Mouse (Mus musculus): Measurements from ENCODE around the gene Prrc2c.
"Not testable (repeated sequence)": the region's sequence is repeated elsewhere in the genome, so short reads cannot be mapped to it uniquely, and the experiment has no call there.

Gene Prrc2c

DNA sequence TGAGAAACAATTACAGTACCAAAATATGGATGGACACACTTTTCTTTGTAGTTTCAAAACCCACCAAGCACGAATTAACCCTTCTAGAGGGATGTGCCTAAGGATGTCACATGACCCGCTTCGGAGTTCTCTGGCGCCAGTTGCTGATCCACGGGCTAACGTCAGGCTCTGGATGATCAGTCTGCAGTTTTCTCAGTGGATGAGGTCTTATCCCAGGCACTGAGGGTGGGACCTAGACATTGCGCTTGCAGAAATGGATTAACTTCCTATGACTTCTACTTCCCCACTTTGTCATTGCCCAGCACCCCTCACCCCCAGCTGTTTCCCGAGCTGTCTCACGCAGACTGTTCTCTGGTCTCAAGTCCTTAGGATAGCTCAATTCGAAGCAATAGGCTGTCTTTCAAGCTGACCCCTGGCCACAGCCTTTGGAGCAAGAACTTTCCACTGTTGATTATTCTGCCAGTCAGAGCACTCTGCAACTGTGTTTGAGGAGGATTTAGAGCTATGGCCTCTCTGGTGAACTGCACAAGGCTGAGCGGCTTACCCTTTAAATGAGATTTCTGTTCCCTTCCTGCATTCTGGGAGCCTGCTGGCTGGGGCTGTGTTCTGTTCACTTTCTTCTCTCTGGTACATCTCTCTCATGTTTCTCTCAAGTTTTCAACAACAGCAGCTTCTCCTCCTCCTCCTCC lies 74.7 kb downstream of the Prrc2c start:
- DNase-seq (ENCODE audit: low spot score): peak; percentile 75

DNA sequence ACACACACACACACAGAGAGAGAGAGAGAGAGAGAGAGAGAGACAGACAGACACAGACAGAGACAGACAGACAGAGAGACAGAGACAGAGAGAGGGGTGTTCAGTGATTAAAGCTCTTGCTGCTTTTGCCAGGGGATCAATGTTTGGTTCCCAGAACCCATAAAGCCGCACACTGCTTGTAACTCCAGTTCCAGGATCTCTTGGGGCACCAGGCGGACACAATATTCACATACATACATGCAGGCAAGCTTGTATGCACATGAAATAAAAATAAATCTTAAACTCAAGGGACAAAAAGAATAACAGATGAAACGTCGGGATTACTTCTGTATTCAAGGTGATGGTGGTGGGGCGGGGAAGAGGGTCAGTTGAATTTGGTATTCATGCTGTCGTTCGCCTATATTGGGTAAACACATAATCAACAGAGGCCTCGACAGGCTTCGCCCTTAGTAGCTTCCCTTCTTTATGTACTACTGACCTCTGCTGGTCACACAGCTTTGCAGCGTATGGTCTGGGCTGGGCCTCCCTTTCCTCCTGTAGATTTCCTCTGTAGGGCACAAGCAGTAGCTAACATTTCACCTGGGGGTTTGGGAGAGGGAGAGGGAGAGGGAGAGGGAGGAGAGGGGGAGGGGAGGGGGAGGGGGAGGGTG lies 75.4 kb downstream of the Prrc2c start:
- DNase-seq (ENCODE audit: low spot score): peak; percentile 91

DNA sequence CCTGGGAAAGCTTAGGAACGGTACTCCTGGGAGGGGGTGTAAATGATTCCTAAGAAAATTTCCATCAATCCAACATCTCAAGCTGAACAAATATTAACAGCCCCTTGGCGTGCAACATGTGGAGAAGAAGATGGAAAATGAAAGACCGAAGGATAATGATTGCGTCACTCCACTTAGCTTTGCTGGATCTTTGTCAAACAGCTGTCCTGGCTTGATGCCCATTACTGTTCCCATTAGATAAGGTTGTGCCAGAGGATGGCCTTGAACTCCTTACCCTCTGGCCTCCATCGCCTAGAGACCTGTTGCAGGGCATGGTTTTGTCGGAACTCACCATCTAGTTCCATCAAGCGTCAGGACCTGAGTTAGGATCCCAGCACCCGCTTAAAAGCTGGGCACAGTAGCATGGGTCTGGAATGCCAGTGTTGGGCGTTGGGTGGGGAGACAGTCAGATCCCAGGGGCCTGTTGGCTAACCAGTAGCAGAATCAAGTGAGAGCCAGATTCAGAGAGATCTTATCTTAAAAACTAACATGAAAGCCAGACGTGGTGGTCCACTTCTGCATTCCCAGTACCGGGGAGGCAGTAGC lies 80.0 kb downstream of the Prrc2c start:
- no peak for DNase-seq (ENCODE audit: low spot score)

DNA sequence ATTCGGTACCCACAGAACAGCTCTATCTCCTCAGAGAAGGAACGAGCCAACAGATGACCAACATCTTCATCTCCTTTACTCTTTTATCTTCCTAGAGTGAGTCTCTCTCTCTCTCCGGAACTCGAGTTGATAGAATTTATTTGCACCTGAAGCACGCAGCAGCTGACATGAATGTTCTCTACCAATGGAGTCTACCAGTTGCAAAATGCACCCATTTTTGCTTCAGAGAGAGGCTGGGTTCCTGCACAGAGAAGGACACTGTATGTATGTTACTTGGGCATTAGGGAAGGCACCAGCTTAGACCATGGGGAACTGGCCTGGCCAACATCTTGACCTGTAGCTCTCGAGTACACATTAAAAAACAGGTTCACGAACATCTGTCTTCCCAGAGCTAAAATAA lies 82.2 kb downstream of the Prrc2c start, which contains the start of gene Myocos:
Myocos (minus strand) TSS at position 101 of the 400 bp plus-strand sequence.
- no peak for DNase-seq (ENCODE audit: low spot score)

DNA sequence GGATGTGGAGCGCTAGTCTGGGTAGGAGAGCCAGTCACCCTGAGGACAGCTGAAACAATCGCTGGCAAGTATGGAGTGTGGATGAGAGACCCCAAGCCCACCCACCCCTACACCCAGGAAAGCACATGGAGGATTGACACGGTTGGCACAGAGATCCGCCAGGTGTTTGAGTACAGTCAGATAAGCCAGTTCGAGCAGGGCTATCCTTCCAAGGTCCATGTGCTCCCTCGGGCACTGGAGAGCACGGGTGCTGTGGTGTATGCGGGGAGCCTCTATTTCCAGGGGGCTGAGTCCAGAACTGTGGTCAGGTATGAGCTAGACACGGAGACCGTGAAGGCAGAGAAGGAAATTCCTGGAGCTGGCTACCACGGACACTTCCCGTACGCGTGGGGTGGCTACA lies 91.9 kb downstream of the Prrc2c start:
- DNase-seq (ENCODE audit: low spot score): no peak

DNA sequence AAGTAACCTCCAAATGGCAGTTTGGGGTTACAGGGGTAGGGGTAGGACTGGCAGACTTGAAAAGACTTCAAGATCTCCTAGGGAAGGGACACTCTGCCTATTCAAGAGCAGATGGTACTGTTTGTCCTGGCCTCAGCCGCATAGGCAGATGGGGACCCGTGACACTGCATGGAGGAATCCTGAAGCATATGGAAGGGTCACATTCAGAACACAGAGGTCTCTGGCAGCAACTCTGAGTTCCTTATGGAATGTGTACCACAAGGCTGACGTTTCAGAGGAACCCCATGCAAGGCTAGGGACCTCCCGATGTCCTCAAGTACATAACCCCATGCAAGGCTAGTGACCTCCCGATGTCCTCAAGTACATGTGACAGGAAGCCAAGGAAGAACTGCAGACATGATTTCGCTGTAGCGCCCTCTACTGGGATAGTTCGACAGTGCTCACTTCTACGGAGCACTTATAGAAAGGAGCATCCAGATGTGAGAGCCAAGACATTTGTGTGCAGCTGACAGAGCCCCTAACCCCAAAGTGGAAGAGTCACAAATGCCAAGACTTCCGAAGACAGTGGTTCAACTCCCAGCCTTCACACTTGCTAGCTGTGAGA lies 94.2 kb downstream of the Prrc2c start:
- DNase-seq (ENCODE audit: low spot score): no peak

DNA sequence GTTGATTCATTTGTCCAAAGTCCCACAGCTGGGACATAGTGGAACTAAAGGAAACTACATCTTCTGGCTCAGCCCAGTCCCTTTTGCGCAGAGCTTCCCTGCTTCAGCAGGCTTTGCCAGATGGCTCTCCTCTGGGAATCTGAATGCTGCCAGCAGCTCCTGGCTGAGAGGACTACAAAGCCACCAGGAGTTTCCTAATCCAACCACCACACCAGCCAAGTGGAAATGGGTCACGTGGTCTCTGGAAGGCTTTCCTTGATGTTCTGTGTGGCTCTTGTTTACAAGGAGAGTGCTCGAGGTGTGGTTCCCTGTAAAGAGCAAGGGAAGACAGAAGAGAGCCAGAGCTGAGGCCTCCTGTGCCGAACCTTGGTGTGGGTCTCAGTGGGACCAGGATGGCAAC lies 96.6 kb downstream of the Prrc2c start:
- DNase-seq (ENCODE audit: low spot score): no peak

DNA sequence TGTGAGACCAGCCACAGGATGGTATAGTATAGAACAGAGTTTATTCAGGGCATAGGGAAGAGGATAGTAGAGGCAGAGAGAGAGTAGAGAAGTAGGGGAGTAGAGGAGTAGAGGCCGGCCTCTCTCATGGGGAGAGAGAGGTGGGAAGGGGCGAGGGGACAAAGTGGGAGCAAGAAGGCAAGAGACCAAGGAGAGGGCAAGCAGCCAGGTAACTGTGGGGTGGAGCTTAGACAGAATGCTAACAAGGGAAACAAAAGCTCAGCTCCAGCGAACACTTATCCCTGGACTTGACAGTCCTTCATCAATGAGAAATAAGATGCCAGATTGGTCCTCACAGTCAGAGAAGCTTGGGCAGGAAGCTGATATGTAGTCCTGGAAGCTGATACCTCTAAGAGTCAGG lies 97.8 kb downstream of the Prrc2c start:
- DNase-seq (ENCODE audit: low spot score): no peak

DNA sequence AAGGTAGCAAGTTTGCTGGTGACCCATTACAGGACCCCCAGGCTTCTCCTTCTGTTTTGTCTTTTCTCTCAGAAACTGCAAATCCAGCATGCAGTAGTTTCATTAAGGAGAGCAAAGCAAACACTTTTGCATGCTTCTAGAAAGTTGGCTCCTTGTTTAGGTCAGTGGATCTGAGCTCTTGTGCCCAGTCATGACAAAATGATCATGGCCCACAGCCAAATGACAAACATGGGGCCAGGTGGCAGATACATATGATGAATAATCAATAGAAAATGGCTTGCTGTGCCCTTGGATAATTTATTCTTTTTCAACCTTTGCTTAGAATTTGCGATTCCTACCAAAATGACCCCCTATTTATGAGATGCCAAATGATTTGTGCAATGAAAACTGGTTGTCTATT lies 100.5 kb downstream of the Prrc2c start:
- DNase-seq (ENCODE audit: low spot score): no peak

DNA sequence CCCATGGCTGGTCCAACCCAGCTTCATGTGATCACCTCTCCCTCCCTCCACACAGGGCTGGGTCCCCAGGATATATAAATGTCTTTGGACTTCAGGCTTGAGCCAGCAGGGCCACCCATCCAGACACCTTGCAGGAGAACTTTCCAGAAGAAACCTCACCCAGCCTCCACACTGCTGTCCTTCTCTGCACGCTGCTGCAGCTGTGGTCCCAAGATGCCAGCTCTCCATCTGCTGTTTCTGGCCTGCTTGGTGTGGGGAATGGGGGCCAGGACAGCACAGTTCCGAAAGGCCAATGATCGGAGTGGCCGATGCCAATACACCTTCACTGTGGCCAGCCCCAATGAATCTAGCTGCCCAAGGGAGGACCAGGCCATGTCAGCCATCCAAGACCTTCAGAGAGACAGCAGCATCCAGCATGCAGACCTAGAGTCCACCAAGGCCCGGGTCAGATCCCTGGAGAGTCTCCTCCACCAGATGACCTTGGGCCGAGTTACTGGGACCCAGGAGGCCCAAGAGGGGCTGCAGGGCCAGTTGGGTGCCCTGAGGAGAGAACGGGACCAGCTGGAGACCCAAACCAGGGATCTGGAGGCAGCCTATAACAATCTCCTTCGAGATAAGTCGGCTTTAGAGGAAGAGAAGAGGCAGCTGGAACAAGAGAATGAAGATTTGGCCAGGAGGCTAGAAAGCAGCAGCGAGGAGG lies 101.2 kb downstream of the Prrc2c start, which contains the start of gene Myoc:
Myoc (plus strand) TSS at position 105 of the 700 bp plus-strand sequence.
- DNase-seq (ENCODE audit: low spot score): no peak

DNA sequence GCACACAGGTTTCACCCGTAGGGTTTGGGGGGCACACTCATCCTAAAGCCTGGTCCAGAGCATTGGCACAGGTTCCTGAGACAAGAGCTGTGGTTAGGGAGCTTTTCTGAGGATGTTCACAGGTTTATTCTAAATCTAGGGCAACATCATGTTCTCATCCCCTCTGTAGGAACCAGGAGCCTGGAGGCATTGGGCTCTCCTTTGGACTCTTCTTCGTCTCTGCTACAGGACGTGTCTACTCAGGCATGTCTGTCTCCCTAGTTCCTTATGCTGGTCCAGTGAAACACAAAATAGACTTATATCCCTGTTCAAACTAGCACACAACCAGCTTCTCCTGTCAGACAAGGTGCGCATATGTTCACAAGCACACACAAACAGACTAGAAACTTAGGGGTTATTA lies 101.8 kb downstream of the Prrc2c start:
- DNase-seq (ENCODE audit: low spot score): no peak

DNA sequence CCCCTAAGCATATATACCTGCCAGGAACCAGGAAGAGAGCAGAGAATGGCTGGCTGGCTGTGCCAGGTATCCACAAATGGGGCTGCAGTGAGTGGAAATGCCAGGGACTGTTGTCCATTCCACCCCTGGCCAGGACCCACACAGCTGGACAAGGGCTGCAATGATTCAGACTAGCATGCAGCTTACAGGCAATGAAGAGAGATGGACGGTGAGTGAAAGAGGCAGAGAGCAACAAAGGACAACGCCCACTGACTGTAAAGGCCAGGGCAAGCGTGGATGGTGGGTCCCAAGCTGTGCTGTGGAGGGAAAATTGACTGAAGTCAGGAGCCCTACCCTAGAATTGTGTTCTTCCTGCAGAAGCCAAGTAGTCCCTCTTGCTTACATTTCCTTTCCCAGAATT lies 103.8 kb downstream of the Prrc2c start:
- no peak for DNase-seq (ENCODE audit: low spot score)

DNA sequence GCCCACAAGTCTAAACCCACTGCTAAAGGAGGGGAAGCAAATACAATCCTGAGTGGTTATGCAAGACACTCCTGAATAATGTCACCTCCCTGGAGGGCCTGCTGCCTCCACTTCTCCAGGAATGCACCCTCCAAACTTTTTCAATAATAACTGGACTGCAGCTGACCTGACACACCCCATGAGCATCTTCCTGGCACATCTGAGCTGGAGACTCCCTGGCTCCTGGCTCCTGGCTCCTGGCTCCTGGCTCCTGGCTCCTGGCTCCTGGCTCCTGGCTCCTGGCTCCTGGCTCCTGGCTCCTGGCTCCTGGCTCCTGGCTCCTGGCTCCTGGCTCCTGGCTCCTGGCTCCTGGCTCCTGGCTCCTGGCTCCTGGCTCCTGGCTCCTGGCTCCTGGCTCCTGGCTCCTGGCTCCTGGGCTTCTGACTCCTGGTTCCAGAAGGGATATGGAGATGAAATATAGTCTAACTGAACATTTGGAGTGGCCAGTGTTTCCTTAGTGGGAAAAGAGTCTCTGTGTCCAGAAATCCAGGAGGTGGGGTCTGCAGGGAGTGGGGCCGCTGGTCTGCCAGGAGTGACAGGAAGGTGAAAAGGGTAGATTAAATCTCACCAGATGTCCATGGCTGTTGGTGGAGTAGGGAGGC lies 104.9 kb downstream of the Prrc2c start:
- not testable (repeated sequence) for DNase-seq (ENCODE audit: low spot score)

DNA sequence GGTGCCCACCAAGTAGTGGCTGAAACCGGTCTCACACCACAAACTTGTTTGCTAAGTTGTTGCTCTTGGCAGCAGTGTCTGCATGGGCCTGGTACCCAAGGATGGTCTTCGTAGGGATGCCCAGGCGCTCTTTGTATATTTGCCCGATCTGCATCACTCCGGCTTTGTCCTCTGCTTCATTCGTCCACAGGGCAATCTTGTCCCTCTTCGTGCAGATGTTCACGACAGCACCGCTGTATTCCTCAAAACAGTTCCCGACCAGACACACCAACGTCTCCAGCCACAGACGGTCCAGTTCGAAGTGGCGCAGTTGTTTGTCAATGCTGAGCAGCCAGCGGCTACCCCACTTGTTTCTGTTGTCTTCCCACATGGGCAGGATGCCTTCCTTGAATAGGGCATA lies 112.0 kb downstream of the Prrc2c start:
- DNase-seq (ENCODE audit: low spot score): not testable (repeated sequence)

DNA sequence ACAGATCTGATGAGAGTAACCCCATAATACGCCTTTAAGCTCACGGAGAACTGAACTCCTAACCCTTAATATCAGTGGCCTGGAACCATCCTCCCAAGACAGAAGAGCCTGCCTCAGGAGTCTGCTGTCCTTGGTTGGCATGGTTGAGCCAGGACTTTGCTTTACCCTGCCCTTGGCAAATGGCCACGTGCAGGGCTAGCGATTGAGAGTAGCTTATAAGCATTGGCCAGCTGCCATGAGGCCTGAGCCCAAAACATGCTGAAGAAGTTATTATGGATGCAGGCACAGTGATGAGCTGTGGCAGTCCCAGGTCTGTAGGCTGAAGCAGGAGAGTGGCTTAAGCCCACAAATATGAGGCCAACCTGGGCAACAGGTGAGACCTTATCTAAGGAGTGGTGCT lies 112.5 kb downstream of the Prrc2c start:
- not testable (repeated sequence) for DNase-seq (ENCODE audit: low spot score)

DNA sequence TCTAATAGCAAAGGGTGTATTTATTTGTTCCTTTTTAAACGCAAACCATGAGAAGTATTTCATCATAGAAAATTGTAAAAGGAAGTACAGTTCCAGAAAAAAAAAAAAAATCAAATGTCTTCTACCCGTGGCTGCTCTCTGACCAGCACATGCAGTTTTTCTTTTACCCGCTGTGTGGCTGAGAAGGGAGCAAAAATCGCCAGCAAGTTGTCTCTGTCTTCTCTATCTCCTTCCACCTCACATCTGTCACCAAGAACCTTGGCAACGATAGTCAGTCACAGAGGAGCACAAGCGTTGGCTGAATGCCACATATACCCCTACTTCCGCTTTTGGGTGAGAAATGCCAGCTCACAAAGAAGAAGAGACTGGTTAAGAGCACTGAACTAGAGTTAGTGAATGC lies 115.1 kb downstream of the Prrc2c start:
- no peak for DNase-seq (ENCODE audit: low spot score)

DNA sequence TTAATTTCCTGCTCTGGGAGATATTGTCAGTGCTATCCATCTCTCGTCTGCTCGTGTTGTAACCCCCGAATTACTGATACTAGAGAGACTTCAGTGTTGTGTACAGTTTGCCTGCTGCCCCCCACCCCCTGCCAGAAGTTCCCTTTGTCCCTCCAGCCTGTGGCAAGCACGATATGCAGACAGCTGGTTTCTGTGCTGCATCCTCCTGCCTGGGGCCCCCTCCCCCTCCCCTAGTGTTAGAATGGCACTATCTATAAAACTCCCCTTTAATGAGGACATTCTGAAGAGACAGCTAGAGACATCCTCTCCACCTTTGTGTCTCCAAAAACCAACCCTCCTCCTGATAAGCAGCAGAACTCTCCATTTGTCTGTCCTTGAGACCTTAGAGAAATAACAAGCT lies 116.5 kb downstream of the Prrc2c start:
- no peak for DNase-seq (ENCODE audit: low spot score)

Data from embryo, embryonic 10.5 days (tissue).